Mouse (Mus musculus) T-cell, adult 2 months (primary cell): Measurements from ENCODE around the gene Hdhd3.
A peak's percentile ranks its signal among the peaks of the same experiment; 100 is the strongest.

Experiments
- DNase-seq: peaks from one replicate; pipeline ENCODE4 v3.0.0; 2022; ENCODE audit warnings: low spot score

Hdhd3 gene

DNA sequence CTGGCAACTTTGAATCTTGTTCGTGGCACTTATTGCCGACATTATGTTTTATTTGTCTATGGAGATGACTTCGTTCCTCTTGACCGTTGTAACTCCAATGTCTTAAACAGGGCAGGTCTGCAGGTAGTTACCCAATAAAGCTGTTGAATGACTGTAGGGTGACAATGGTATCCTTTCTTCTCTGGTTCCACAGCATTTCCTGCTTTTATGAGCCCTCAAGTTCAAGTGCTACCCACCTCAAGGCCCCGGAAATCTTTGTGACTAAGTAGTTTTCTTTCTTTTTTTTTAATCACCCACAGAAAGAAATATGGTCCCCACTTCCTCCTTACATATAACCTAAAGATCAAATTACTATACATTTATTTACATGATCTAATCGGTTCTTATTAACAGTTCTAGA, 27.5 kb downstream of the Hdhd3 start:
- peak; percentile 60 for DNase-seq

DNA sequence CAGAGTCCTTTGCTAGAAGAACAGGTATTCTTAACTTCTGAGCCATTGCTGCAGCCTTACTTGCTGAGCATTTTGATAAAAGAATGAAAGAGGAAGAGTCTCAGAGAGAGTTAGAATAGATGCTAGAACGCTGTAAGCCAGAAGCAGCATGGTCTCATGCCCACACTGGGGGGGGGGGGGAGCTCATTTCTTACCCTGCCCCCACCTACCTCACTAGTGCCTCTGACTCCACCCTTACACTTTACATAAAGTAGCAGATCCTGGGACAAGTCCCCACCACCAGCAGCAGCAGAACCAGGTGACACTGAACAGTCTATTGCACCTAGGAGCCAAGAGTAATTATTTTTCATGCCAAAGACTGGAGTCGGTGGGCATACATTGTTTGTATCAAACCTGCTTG, 28.1 kb downstream of the Hdhd3 start:
- DNase-seq, result no peak

DNA sequence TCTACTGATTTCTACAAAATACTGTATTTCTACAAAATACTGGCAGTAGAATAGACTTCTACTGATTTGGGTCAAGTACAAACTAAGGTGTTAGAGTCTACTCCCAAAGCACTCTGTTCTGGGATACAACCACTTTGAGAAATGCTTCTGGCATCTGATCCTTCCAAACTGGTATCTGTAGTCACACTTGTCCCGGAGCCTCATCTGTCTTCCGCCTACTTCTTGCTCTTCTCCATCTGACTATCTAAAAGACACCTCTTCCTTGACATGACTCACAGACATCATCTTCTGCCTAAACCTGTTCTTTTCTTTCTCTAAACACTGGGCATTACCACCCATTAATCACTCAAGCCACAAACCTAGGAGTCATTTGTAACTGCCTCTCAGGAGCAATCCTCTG, 31.2 kb downstream of the Hdhd3 start:
- DNase-seq, result no peak

DNA sequence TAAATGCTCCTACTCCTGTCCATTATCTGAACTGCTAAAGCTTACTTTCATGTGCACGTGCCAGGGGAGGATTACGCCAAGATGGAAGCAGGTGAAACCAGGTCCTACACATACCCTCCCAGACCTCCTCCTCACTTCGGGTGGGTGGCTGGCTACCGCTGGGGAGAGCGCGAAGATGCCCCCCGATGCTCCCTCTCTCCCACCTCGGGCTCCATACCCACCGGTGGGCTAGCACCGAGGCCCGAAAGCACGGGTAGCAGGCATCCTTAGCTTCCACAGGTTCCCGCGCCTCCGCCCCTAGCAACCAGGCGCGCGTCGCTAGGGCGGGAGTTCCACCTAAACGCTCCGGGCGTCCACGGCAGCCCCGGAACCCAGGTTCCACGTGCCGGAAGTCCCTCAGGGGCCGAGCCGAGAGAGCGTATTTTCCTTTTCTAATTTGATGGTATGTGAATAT, 32.6 kb downstream of the Hdhd3 start, which contains the start of gene Wdr31:
Gene Wdr31 (minus strand): TSS at position 299 of the 454 bp plus-strand sequence.
- peak; percentile 78 for DNase-seq

DNA sequence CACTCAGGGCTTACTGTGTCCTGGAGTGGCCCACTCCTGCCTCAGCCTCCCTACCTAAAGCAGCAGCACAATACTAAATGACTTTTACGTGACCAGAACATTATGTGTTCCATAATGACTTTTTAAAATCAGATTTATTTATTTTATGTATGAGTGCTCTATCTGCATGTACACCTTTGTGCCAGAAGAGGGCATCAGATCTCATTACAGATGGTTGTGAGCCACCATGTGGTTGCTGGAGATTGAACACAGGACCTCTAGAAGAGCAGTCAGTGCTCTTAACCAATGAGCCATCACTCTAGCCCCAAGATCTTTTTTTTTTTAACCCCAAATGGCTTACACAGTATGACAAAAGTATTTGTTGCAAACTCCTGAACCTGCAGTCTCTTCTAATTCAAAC, 35.1 kb downstream of the Hdhd3 start:
- no peak for DNase-seq

DNA sequence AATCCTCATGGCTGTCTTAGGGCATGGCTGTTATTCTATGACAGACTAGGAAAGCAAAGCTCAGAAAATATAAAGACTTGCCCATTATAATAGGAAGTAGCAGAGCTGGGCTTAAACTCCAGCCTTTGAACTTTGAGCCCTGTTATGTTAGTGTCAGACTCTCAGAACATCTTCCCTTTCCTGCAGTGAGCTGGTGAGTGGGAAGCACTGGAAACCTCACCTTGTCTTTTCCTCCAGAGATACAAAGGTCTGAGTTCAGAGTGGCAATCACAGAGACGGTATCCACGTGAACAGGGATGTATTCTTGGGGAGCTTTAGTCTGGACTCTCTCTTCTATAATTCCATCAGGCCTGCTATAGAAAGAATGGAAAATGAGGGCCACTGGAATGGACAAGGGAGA, 40.1 kb downstream of the Hdhd3 start:
- no peak for DNase-seq

DNA sequence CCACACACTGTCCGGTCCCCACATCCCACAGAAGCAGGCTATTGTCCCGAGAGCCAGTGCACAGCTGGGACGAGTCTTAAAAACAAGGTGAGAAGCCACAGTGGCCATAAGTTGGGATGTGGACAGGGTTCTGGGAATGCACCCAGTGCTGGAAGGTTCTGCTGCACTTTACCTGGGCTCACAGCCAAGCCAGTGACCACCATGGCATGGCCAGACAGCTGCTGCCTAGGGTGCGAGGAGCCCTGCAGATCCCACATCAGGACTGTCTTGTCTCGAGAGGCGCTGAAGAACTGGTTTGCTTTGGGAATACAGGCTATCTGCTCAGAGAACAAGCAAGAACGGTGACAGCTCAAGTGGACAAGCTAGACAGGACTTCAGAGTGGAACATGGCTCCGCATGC, 42.9 kb downstream of the Hdhd3 start:
- no peak for DNase-seq

DNA sequence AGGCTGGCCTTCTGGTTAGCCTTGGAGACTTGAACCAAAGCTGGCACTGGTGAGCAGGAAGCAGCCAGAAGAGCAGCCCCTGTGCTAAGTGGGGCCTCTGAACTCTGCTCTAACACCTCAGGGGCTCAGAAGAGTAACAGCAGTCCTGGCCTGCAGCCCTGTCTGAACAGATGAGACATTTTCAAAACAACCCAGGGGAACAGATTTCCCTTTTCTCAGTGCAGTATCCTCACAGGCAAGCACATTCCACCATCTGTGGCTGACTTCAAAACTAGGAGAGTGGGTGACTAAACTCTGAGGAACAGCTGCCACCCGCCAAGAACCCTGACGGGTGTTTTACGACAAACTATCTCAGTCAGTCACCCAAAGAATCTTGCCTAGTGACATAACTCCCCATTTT, 44.2 kb downstream of the Hdhd3 start:
- DNase-seq, result no peak

DNA sequence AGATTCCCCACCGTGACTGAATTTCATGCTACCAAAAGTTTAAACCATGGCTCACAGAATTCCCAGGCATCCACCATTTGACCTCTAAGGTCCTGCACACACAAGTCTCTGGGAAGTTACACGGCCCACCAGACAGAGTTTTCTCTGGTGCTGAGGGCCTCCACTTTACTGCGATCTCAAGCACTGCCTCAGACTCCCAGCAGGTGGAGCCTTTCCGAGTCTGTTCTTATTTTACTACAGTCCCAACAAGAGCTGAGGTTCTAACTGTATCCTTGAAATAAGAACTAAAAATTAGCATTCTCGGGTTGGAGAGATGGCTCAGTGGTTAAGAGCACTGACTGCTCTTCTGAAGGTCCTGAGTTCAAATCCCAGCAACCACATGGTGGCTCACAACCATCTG, 48.3 kb downstream of the Hdhd3 start:
- DNase-seq, result peak; percentile 41
